Mouse (Mus musculus) midbrain, embryonic 10.5 days (tissue): ENCODE measurements around the gene Adgrb3. TPM values are rescaled to one million over a fixed set of nuclear protein-coding genes. Genes with fewer than 3 reads are reported as not detected.

Experiments used
- DNase-seq: peaks from one replicate; pipeline ENCODE4 v3.0.0-alpha.2; 2017; ENCODE audit warnings: low spot score
- H3K27ac ChIP-seq: fragments of 300-500 bp; sonication (generic); replicated peaks from 2 replicates; pipeline ENCODE4 v1.5.1; 2016; ENCODE audit warnings: mild to moderate bottlenecking
- H3K27me3 ChIP-seq: fragments of 300-500 bp; sonication (generic); 2 replicates; pipeline ENCODE4 v1.6.1; 2016; ENCODE audit warnings: low read depth, mild to moderate bottlenecking; ENCODE audit not compliant: poor library complexity, severe bottlenecking
- H3K36me3 ChIP-seq: fragments of 300-500 bp; sonication (generic); 2 replicates; pipeline ENCODE4 v1.6.1; 2016; ENCODE audit warnings: mild to moderate bottlenecking, moderate library complexity
- H3K4me1 ChIP-seq: fragments of 300-500 bp; sonication (generic); 2 replicates; pipeline ENCODE4 v1.6.1; 2016
- H3K4me3 ChIP-seq: fragments of 300-500 bp; sonication (generic); 2 replicates; pipeline ENCODE4 v1.5.1; 2016; ENCODE audit warnings: mild to moderate bottlenecking, moderate library complexity
- H3K9me3 ChIP-seq: fragments of 300-500 bp; sonication (generic); replicated peaks from 2 replicates; pipeline ENCODE4 v1.6.1; 2016; ENCODE audit warnings: mild to moderate bottlenecking
- WGBS: fragments of 180-500 bp; shearing (Covaris S2); methylation state at CpG from one replicate; pipeline ENCODE4 v1.1.7; 2016; 5-methylcytosine and 5-hydroxymethylcytosine counted together
- polyA plus RNA-seq: library from polyadenylated mRNA; unstranded; fragments of >200 nt; fragmentation: Nextera tagmentation; extraction: Ambion mirVana; gene quantifications from 2 replicates; pipeline ENCODE4 v1.2.1, GENCODE M21; 2016

Gene Adgrb3
- polyA plus RNA-seq, 1 experiment from 2014 or later = 3.7 TPM

DNA sequence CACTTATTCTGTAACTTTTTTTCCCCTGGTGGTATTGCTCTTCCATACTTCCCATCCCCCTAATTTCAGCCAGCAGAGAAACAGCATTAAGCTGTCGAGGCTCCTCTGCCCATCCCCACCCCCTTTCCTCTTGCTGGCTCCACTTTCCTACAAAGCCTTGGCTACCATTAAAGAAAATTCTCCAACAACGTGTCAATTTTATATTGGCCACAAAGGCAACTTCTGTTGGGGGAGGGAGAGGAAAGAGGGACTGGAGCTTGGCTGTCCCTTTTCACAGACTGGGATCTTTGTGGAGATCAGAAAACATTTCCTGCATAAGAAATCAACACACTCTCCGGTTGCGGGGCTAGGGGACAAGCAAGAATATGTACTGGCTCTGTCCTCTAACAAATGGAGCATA, 4.9 kb downstream of the Adgrb3 start:
- Histone ChIP-seq H3K9me3 (no peaks in the 10 kb centered on the region), H3K36me3 (no peaks in the 10 kb centered on the region), H3K27me3 (no peaks in the 10 kb centered on the region), H3K4me3 (peak overlapping the region; percentile 24; the same call in 1 of the 2 replicates), H3K27ac (peak overlapping the region; percentile 42; the same call in 1 of the 2 replicates), H3K4me1 (peaks cover 51% of the 10 kb centered on the region)
- no peak for DNase-seq
- 22% methylated on average over 4 of the region's 4 CpGs for WGBS

DNA sequence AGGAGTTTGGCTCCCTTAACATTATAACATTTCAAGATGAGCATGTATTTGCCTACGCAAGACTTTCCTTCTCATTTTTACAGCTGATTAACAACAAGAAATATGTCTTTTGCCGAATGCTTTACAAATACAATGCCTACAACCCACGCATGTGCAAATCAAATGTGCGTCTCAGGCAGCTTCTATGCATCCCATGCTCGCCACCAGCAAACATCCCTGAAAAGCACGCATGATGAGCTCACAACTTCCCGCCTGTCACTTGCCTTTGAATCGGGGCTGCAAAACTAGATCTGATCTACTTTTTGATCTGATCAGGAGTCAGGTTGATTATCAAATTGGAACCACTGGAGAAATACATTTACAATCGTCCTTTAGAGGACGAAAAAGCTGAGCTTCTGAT, 5.5 kb downstream of the Adgrb3 start:
- H3K36me3 ChIP-seq = no peaks in the 10 kb centered on the region
- no peaks in the 10 kb centered on the region for H3K9me3 ChIP-seq
- no peak overlapping the region for H3K27ac ChIP-seq
- DNase-seq = no peak
- peaks cover 51% of the 10 kb centered on the region for H3K4me1 ChIP-seq
- H3K4me3 ChIP-seq = no peak overlapping the region
- 72% methylated on average over 10 of the region's 10 CpGs for WGBS
- no peaks in the 10 kb centered on the region for H3K27me3 ChIP-seq

DNA sequence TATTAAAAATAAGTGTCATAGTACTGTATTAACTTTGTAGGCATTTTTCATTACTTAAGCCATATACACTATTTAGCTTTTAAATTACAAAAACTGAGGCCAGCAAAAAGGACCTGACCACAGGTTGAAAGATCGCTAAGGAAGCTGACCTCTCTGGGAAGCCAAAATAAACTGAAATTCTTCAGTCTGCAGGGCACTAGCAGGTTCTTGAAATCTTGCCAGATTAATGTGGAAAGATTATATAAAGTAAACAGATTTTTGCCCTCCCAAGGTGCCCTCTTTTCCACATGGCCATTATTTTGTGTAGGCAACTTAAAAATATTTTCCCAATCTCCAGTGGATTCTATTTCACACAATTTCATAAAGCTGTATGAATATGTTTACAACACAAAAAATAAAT, 14.0 kb downstream of the Adgrb3 start:
- H3K27me3 ChIP-seq = no peaks in the 10 kb centered on the region
- H3K4me3 ChIP-seq = no peak overlapping the region
- no peaks in the 10 kb centered on the region for H3K4me1 ChIP-seq
- H3K36me3 ChIP-seq = peaks cover 3% of the 10 kb centered on the region; the same call in 1 of the 2 replicates
- H3K9me3 ChIP-seq = no peaks in the 10 kb centered on the region
- H3K27ac ChIP-seq = no peak overlapping the region
- no peak for DNase-seq
- 87% methylated on average over 1 of the region's 1 CpGs for WGBS

DNA sequence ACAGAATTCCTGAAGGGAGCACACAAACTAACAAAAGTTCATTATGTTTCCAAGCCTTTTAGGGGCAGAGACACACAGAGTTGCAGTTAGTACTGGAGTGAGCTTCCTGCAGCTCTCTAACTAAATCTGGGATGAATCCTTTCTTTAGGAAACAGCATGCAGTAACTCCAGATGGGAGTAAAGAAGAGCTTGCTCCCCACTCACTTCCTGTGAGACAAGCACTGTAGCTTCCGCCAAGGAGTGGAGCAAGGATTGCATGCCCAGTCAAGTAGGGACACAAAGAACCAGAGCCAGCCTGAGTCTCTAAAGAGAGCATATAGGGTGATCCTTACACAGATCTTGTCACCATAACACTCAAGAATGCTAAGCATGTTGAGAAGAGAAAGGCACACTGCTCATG, 50.7 kb downstream of the Adgrb3 start:
- Histone ChIP-seq H3K4me1 (no peaks in the 10 kb centered on the region), H3K36me3 (no peaks in the 10 kb centered on the region), H3K4me3 (no peak overlapping the region), H3K27me3 (no peaks in the 10 kb centered on the region), H3K9me3 (no peaks in the 10 kb centered on the region), H3K27ac (no peak overlapping the region)
- WGBS = 76% methylated on average over 1 of the region's 1 CpGs
- no peak for DNase-seq

DNA sequence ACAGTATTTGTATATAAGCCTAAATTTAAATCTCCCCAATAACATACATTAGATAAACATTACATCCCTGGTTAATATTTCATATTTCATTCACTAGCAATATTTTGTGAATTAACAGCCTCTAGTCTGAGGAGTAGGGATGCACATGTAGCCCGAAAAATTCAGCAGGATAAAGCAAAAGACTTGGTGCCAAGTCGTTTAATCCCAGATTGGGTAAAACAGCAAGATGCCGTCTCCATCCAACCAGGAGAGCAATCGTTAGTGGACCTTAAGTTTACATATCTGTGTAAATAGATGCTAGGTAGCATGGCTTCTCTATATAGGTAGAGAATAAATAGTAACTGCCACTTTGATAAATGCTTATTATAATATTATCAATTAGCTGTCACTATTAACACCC, 52.0 kb downstream of the Adgrb3 start:
- Histone ChIP-seq H3K4me3 (no peak overlapping the region), H3K36me3 (no peaks in the 10 kb centered on the region), H3K27ac (no peak overlapping the region), H3K27me3 (no peaks in the 10 kb centered on the region), H3K4me1 (no peaks in the 10 kb centered on the region), H3K9me3 (no peaks in the 10 kb centered on the region)
- DNase-seq = no peak
- 89% methylated on average over 4 of the region's 4 CpGs for WGBS

DNA sequence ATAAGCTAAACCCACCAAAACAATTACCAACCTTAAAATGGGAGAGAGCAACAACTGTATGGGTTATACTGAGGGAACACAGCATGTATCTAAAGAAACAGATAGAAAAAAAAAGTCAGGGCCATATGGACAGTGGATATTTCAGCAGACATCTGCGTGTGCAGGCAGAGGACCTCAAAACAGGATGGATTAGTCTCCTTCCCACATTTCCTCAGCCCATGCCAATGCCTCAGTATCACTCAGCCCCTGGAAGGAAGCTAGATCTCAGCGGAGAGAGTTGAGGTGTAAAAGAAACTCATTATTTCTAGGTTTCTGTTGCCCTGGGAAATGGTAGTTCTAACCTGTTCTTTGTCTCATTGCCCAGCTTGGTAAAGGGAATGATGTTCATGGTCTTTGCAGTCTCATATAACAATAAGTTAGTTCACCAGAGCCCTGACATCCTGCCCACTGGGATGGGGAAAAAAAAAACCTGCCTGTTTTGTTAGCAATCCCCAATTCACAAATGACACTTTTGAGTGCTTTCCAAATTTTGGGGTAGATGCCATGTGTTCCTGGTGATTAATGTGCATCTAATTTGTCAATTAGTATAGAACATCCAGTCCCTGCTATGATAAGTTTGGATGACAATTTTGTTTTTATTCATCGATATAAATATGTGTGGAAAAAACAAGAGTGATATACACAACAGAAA, 53.9 kb downstream of the Adgrb3 start:
- Histone ChIP-seq H3K36me3 (no peaks in the 10 kb centered on the region), H3K4me3 (no peak overlapping the region), H3K9me3 (no peaks in the 10 kb centered on the region), H3K27me3 (no peaks in the 10 kb centered on the region), H3K4me1 (no peaks in the 10 kb centered on the region), H3K27ac (no peak overlapping the region)
- WGBS = 82% methylated on average over 3 of the region's 3 CpGs
- no peak for DNase-seq

DNA sequence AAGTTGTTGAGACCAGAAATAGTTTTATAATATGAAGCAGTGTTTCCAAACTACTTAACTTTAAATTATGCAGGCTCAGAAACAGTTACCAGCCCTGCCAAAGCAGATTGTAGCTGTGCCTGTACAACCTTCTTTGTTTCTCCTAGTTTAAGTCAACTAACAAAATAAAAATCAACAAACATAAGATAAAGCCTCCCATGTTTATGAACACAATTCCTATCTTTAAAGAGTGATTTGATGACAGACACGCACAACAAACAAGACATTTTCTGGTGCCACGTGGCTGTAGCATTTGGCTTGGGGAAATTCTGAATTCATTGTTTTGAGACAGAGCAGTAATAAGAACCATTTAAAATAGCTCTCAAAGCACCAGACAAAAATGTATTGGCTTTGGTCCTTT, 60.5 kb downstream of the Adgrb3 start:
- WGBS = 83% methylated on average over 2 of the region's 2 CpGs
- DNase-seq = no peak
- Histone ChIP-seq H3K4me1 (no peaks in the 10 kb centered on the region), H3K27me3 (no peaks in the 10 kb centered on the region), H3K36me3 (no peaks in the 10 kb centered on the region), H3K4me3 (no peak overlapping the region), H3K9me3 (no peaks in the 10 kb centered on the region), H3K27ac (no peak overlapping the region)

DNA sequence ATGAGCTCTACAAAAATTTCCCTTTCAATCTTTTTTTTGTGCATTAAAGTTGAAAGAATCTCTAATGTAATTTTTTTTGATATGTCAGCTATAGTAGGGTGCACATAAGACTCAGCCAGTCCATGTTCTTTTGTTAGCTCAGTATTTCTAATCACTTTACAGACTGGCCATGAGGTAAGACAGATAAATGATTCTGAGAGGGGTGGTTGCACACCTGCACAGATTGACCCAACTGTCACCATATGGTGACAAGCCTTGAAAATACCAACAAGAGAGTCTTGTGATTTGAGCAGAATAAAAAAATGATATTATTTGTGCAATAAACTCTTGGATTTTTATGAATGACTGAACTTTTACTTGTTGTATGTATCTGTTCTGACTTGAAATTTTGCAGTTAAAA, 74.2 kb downstream of the Adgrb3 start:
- no peak for DNase-seq
- H3K4me3 ChIP-seq = no peak overlapping the region
- no peak overlapping the region for H3K27ac ChIP-seq
- H3K9me3 ChIP-seq = no peaks in the 10 kb centered on the region
- no peaks in the 10 kb centered on the region for H3K27me3 ChIP-seq
- H3K36me3 ChIP-seq = no peaks in the 10 kb centered on the region
- H3K4me1 ChIP-seq = no peaks in the 10 kb centered on the region

DNA sequence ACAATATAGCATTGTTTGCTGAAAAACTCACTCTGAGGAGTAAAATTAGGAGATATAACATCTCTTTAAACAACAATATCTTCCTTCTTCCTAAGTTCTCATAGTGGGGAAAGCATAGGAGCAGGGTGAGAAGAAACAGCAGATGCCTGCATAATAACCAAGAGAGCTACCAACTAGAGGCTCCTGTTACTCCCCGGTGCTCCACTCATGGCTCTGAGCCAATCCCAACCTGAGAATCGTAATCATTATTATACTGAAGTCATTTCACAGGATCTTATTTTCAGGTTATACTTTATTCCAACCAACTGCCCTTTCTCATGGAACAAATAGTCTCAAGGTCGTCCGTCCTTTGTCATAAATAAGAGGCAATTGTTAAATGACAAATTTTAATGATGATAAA, 75.0 kb downstream of the Adgrb3 start:
- WGBS = 90% methylated on average over 4 of the region's 4 CpGs
- DNase-seq = no peak
- Histone ChIP-seq H3K4me3 (no peak overlapping the region), H3K4me1 (no peaks in the 10 kb centered on the region), H3K9me3 (no peaks in the 10 kb centered on the region), H3K27ac (no peak overlapping the region), H3K36me3 (no peaks in the 10 kb centered on the region), H3K27me3 (no peaks in the 10 kb centered on the region)

DNA sequence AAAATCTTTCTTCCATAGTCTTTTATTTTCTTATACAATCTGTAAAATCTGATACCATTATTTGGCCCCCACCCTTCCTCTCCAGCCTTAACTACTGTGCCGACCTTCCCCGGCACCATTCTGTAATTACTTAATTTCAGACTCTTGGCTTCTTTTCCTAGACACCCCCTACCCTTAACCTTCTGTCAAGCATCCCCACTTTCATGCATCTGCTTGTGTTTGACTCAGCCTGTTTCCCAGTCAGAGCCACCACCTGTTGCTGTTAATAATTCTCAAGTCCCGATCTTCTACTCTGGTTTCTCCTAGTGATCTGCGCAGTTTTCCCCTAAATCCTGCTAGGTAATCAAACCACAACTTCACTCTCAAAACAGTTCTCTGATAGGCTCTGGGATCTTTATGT, 83.9 kb downstream of the Adgrb3 start:
- Histone ChIP-seq H3K27me3 (no peaks in the 10 kb centered on the region), H3K4me3 (no peak overlapping the region), H3K36me3 (no peaks in the 10 kb centered on the region), H3K27ac (no peak overlapping the region), H3K9me3 (no peaks in the 10 kb centered on the region), H3K4me1 (no peaks in the 10 kb centered on the region)
- DNase-seq = no peak
- WGBS = 89% methylated on average over 4 of the region's 4 CpGs

DNA sequence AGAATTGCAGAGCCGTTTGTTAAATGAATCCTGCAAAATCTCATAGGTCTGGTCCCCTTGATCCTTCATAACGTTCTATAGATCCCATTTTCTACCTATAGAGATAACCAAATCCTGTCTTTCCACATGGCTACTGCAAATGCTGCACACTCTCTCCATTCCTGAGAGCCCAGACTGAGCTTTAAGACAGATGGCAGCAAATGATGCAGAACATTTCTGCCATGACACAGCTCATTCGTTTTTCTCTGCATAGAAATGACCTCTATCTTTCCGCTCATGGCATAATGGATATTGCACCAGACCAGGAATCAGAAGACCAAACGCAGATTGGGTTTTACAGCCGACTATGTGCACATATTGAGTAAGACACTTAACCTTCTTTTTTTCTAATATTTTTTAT, 84.8 kb downstream of the Adgrb3 start:
- Histone ChIP-seq H3K27ac (no peak overlapping the region), H3K36me3 (no peaks in the 10 kb centered on the region), H3K27me3 (no peaks in the 10 kb centered on the region), H3K4me1 (no peaks in the 10 kb centered on the region), H3K9me3 (no peaks in the 10 kb centered on the region), H3K4me3 (no peak overlapping the region)
- no peak for DNase-seq
- WGBS = 86% methylated on average over 6 of the region's 6 CpGs

DNA sequence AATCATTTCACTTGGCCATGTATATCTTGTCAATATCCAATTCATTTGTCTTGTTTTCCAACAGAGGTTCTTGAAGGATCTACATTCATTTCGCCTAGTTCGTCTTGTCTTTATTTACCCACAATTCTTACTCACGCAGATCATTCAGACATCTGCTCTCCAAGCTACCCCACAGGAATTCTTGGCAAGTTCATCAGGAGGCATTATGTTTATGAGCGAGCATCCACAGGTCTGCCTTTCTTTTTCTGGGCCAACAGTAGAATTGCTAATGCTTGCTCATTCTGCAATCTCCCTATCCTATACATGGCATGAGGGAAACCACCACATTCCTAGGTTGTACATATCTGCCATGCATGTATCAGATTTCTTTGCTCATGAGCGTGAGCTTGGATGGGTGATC, 99.7 kb downstream of the Adgrb3 start:
- Histone ChIP-seq H3K4me1 (no peaks in the 10 kb centered on the region), H3K4me3 (no peak overlapping the region), H3K36me3 (no peaks in the 10 kb centered on the region), H3K27me3 (no peaks in the 10 kb centered on the region), H3K27ac (no peak overlapping the region), H3K9me3 (no peaks in the 10 kb centered on the region)
- DNase-seq = no peak
- 97% methylated on average over 5 of the region's 5 CpGs for WGBS

DNA sequence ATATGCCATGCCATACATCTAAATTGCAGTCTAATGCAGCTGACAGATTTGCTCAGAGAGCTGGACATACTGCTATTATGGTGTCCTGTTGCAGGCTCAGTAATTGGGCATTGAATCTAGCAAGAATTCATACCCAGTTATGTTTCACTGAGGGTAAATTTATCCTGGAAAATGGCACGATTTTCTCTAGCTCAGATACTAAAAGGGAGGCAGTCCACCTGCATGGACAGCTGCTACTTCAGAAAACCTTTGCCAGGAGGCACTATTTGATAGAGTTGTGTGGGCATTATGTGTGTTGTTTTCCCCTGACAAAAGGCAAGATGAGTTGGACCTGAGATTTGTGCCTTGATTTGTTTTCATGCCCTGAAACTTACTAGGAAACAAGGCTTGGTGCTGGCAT, 118.0 kb downstream of the Adgrb3 start:
- Histone ChIP-seq H3K9me3 (no peaks in the 10 kb centered on the region), H3K4me3 (no peak overlapping the region), H3K4me1 (no peaks in the 10 kb centered on the region), H3K27ac (no peak overlapping the region), H3K36me3 (no peaks in the 10 kb centered on the region), H3K27me3 (no peaks in the 10 kb centered on the region)
- WGBS = 65% methylated on average over 1 of the region's 1 CpGs
- DNase-seq = no peak

DNA sequence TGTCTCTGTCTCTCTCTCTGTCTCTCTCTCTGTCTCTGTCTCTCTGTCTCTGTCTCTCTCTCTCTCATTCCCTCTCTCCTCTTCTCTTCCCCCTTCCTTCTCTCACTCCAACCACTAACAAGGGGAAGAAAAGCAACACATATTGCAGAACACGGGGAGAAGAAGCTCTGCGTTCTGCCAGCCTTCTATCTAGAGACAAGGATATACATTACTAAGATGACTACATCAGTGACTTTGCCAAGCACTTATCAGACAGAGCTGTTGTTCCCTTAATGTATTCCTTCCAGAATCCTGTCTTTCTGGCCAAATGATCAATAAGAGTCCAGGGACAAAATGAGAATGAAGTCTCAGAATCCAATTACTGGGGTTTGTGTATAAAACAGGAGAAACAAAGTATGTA, 123.2 kb downstream of the Adgrb3 start:
- no peaks in the 10 kb centered on the region for H3K36me3 ChIP-seq
- no peaks in the 10 kb centered on the region for H3K27me3 ChIP-seq
- no peak for DNase-seq
- WGBS = 80% methylated on average over 2 of the region's 2 CpGs
- no peaks in the 10 kb centered on the region for H3K9me3 ChIP-seq
- H3K4me1 ChIP-seq = no peaks in the 10 kb centered on the region
- H3K27ac ChIP-seq = no peak overlapping the region
- H3K4me3 ChIP-seq = no peak overlapping the region
